Mouse (Mus musculus): ENCODE measurements around the gene Alg1.
"Not testable (repeated sequence)": the region's sequence is repeated elsewhere in the genome, so short reads cannot be mapped to it uniquely, and the experiment has no call there.

Gene Alg1

DNA sequence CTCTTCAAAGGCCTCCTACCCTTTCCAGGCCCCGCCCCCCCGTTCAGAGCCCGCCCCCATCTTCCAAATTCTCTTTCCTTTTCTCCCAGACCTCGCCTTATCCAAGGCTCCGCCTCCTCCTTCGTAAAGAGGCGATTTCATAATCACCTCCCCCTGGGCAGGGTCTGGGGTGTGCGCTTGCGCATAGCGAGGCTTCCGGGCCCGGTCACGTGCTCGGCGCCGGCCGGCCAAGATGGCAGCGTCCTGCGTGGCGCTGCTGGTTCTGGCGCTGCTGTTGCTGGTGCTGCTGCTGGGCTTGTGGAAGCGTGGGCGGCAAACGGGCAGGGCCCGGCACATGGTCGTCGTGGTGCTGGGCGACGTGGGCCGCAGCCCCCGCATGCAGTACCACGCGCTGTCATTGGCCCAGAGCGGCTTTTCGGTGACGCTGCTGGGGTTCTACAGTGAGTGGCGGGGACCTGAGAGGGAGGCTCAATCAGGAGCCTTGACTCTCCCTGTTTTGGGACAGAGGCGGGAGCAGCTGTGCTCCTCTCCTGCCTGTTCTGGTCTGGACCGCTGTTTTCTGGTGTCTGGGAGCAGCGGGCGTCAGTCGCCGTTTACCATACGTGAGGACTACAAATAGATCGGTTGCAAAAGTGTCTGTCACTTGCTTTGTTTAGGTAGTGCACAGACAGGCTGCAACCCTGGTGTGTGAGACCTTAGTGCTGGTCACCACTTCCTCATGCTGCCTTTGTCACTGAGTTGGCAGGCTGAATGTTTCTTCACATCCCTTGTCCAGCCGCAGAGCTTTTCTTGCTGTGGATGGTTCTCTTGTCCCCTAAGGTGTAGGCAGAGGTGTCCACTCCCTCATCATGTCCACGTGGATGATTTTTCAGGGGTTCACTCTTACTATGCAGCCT is at the start of gene Alg1:
TSS of gene Alg1 (plus strand) at position 204 of the 896 bp plus-strand sequence.
- peak; percentile 85 to 89 for DNase-seq (ENCODE audit: low spot score in 2 of 2)

DNA sequence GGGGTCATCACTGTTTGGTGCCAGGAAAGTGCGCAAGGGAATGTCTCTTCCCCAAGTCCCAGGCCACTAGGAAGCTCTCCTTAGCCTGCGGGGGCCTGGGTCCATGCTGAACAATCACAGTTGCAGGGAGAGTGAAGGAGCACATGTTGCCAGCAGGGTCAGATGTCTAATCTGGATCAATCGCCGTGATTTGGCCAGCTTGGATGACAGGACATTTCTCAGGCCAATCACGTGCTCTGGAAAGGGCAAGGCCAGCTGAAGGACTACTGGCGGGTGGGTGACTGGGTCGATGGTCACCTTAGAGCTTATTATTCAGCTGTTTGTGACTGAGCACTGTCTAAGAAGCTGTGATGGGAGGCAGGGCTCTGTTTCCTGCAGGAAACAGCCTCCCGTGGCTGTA is 49.3 kb upstream of the Alg1 start:
- DNase-seq (ENCODE audit: low spot score in 2 of 2), result no peak

DNA sequence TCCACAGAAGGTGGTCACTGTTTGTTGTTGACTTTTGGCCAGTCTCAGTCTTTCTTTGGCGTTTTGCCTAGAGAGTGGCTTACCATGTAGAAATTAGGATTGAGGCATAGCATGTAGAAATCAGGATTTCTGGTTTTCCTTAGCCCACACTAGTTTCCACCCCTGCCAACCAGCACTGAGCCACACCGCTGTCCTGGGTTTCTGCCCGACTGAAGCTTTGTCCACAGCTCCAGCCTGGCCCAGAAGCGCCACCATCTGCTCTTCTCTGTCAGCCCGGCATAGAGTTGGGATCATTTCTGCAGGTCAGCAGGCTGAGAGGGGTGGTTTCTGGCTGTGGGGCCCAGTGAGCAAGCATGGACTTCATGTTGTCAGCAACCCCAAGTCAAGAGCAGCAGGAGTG is 48.5 kb upstream of the Alg1 start:
- no peak for DNase-seq (ENCODE audit: low spot score in 2 of 2)

DNA sequence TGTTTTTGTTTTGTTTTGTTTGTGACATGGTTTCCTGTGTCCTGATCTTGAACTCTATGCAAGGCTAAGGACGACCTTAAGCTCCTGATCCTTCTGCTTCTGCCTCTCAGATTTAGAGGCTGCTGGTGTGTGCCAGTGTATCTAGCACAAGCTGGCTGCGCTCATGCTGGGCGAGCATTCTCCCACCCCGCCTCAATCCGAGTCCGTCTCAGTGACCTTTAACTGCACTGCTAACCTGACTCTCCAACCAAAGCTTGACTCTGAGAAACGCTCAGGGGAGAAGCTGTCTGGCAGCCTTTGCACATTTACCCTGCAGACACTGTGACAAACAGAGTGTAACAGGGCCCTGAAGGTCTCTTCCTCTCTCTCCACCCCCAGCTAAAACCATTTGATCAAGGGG is 47.7 kb upstream of the Alg1 start:
- no peak for DNase-seq (ENCODE audit: low spot score in 2 of 2)

DNA sequence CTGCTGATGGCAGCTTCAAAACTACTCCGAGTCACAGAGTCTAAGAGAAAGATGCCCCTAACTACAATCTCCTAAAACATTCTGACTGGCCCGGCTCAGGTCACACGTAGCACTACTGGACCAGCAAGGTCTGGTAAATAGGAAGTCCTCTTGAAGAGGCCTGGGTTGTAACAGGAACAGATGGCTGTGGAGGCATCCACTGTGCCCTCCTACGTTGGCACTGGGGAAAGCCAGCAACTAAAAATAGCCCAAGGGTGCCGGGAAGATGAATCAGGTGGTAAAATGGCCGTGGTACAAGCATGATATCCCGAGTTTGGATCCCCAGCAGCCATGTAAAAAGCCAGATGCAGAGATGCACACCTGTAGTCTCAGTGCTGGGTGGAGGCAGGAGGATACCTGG is 47.2 kb upstream of the Alg1 start:
- DNase-seq (ENCODE audit: low spot score in 2 of 2), result peak in 1 of 2 experiments; percentile 12

DNA sequence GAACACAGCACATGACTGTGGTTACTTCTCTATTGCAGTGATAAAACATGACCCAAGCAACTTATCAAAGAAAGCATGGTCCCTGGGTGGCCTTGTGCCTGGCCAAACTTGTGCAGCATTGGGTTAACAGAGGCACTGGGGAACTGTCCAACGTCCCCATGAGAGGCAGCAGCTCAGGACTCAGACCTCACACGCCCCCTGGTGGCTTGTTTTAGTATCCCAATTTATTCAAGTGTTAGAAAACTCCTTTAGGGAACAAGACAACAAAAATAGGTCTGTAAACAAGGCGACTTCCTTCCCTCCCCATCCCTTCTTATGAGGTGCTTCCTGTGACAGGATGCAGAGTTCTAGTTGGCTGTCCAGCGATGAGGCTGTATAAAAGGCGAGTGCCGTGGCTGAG is 38.3 kb upstream of the Alg1 start:
- peak in 1 of 2 experiments; percentile 23 for DNase-seq (ENCODE audit: low spot score in 2 of 2)

DNA sequence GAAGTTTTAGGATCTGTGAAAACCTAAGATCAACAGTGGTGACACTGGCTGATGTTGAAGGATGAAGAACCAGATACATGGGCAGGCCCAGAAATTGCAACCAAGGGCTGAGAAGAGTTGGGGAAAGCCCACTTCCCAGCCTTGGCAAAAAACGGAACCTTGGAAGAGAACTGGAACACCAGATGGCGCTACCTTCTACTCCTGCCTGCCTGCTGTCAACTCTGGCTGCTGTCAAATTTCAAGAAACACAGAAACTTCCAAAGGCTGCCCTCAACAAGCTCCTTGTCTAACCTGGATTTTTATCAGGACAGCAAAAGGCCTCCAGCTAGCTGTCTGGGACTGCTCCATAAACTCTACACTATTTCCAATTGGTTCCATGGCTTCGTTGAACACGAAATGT is 30.7 kb upstream of the Alg1 start:
- DNase-seq (ENCODE audit: low spot score in 2 of 2), result peak in 1 of 2 experiments; percentile 39

DNA sequence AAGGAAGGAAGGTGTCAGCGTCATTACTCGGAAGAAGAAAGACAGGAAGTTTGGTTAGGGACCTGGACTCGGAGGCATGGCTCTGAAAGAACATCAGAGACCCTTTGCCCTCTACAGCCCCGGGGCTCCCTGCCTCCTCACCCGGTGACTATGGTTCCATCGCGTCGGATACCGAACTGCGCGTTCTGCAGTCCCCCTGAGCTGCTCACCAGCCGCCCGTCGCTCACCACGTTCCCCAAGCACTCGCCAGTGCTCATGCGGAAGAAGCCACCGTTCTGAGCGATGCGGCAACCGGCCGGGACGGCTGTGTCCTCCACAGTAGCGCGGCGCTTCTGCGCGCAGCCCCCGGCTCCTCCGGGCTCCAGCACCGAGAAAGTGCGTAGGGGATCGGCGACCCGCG is 30.2 kb upstream of the Alg1 start:
- no peak for DNase-seq (ENCODE audit: low spot score in 2 of 2)

DNA sequence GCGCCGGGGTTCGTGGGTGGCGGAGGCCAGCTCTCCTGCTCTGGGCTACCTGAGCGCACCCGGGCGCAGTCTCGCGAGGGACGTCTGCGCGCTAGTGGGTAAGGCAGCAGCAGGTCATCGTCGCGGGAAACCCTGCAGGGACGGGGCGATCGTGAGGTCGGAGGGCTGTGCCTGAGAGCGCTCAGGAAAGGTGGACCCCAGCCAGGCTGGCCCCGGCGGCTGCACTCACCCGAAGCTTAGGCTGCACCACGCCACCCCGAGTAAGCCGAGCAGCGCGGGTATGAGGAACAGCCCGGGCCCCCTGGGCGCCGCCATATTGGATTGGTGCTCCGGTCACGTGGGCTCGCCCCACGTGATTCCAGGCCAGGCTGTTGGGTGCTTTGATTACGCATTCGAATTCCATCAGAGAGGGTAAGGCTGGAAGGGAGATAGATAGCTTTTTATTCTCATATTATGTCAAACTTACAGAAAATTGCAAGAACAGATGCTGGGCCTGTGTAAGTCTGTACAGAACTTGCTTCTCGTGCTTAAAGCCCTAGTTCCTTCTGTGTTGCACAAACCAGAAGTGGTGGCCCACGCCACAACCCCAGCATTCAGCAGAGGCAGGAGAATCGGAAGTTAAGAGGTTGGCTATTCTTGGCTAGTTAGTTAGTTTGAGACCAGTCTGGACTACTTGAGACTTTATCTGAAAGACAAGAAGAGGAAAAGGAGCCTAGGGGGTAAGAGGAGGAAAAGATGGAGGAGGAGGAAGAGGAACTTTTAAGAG is 29.6 kb upstream of the Alg1 start, which contains the start of gene Nagpa:
TSS of gene Nagpa (minus strand) at position 345 of the 766 bp plus-strand sequence.
- DNase-seq (ENCODE audit: low spot score in 2 of 2), result peak; percentile 65 to 75

DNA sequence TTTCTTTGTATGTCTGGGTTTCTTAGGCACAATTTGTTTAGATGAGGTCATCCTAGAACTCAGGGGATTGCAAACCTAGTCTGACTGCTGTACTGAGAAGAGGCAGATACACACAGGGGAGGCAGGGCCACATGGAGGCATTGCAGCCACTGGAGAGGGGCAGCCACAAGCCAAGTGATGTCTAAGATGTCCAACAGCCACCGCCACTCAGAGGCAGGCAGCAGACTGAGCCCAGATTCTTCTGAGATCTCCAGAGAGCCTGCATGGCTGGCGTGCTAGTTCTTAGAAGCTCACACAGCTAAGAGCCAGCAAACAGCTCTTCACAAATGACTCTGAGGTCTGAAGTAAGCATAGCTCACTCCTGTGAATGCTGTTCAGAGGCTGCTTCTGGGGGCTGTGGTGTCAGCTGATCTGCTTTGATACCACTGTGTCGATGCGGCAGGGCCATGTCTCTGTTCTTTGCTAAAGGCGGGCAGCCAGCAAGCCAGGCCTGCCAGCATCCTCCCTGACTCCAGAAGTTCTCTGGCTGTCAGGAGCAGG is 27.9 kb upstream of the Alg1 start:
- DNase-seq (ENCODE audit: low spot score in 2 of 2), result no peak

DNA sequence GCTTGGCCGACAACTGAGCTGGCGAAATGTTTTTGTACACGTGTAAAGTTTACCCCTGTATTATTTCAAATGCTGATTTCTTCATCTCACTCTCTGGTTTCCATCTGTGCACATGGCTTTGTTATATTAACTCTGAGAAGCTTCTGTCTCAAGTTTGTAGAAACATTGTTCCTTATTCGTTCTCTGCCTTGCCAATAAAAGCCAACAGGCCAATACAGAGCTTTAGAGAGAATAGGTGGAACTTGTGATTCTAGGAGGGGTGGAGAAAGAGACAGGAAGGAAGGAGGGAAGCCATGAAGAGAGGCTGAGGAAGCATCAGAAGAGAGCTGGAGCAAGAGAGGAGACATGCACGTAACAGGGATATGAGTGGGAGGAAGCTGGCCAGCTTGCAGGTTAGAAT is 27.4 kb upstream of the Alg1 start:
- DNase-seq (ENCODE audit: low spot score in 2 of 2), result no peak

DNA sequence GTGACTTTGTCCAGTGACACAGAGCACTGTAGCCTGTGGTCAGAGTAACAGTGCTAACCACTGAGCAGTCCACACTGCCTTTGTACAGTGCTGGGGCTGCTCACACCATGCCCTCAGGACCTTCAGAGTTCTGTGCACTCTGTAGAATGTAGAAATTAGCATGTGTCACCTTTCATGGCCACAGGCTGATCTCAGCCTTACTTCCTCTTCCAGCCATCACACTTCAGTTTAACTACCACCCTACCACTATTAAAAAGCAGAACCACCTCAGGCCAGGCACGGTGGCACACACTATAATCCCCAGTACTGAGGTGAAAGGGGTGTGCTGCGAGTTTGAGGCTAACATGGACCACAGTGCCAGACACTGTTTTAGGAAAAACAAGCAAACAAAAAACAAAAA is 23.1 kb upstream of the Alg1 start:
- DNase-seq (ENCODE audit: low spot score in 2 of 2), result no peak

DNA sequence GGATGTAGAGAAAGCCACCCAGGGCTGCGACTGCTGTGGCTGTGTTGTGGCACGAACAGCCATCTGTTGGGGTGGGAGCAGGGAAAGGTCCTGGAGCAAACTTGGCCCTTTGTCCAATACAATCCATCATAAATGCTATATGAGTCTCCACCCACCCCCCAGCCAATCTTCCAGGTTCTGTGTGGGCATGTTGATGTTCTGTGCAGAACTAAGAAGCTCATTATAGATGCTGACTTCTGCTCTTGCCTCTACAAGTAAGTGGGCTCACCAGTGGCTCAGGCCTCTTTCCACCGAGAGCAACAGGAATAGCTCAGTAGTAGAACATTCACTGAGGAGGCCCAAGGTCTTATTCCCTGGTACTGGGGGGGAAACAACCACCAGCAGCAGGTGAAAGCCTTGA is 21.3 kb upstream of the Alg1 start:
- no peak for DNase-seq (ENCODE audit: low spot score in 2 of 2)

DNA sequence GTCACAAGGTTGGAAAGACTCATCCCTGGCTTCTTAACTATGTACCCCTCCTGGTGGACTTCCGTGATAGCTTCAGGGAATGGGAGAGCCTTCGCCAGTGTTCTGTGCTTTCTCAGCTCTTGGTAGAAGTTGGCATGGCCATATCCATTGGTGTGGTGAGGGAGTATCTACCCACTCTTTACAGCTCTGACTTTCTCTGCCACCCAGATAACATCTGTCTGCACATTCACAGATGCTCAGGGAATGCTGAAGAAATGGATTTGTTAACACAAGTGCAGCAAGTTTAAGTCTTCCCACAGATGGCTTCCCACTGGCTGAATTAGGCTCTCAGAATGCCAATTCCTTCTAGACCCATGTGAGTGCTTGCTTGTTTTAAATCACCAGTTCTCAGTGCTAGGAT is 19.3 kb upstream of the Alg1 start:
- no peak for DNase-seq (ENCODE audit: low spot score in 2 of 2)

DNA sequence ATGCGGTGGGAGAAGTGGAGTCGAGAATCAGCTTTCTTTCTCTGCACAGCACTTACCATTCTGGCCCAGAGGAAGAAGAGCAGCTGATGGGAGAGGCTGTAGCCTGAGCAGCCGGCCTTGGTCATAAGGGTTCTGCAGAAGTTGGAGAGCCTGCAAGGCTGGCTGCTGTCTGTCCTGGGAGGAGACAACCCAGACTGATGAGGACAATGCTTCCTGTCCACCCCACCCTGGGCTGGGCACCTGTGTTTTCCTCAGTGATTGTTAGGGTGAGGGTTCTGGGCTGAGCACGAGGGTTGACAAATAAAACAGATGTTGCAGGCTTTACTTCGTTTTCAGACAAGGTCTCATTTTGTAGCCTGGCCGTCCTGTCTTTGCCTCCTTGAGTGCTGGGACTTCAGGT is 16.7 kb upstream of the Alg1 start:
- no peak for DNase-seq (ENCODE audit: low spot score in 2 of 2)

DNA sequence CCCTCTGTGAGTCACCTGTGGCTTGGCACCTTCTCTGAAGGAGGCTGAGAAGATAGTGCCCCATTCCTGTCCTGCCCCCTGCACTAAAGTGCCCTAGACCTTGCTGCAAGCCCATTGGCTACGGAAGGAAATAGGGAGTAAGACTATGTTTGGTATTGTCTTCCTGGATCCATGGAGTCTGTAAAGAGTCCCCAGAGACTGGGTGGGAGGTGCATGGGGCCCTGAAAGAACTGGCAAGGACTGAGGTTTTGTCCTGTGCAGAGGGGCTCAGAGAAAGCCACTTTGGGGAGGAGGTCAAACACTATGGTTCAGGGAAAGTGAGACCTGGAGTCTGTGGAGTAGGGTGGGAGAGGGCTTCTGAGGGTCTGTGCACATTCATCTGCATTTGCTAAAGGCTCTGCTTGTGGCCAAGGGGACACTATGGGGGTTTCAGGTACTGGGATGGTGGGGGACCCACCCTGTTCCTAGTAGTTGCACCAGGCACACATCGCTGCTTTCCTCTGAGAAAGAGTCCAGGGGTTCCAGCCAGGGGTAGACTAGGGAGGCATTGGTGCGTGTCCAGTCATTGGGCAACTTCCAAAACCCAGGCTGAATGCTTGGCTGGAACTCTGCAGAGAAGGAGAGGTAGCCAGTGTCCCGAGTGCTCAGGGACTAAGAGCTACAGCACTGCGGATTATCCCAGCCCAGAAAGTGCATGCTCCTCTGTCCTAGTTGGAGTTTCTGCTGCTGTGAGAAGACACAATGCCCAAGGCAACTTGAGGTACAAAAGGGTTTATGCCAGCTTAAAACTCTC is 15.9 kb upstream of the Alg1 start:
- DNase-seq (ENCODE audit: low spot score in 2 of 2), result no peak

DNA sequence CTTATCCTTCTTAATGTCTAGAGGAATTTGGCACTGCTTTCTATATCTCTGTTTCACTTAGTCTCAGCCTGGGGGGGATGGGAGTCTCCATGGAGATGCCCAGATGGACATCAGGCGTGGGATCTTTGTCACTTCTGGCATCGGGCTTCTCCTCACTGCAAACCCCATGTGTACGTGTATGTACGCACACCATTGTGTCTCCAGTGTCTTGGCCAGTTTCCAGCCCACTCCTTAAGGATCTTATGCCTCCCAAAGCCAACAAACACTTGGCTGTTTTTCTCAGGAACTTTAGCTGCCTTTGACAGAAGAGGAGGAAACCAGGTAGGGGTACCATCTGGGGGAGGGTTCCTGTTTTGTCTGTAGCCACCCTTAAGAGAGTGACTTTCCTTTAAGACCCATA is 12.0 kb upstream of the Alg1 start:
- DNase-seq (ENCODE audit: low spot score in 2 of 2), result no peak

DNA sequence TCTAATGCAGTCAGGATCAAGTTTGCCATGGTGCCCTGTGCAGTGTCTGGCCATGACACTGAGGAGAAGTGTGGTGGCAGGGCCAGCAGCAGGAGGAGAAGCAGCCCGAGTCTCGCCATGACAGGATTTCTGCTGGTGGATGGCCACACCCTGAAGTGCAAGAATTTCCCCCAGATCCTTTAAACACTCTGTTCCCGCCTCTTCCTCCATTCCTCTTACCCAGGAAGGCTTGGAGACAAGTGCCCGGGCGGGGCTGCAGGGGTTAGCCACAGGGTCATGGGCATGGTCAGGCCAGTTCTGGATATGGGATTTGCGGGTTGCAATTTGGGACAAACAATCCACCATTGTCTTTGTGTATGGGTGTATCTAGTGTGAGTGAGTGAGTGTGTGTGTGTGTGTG is 11.3 kb upstream of the Alg1 start, which contains the start of gene AU021092:
TSS of gene AU021092 (minus strand) at position 160 of the 400 bp plus-strand sequence.
- DNase-seq (ENCODE audit: low spot score in 2 of 2), result no peak

DNA sequence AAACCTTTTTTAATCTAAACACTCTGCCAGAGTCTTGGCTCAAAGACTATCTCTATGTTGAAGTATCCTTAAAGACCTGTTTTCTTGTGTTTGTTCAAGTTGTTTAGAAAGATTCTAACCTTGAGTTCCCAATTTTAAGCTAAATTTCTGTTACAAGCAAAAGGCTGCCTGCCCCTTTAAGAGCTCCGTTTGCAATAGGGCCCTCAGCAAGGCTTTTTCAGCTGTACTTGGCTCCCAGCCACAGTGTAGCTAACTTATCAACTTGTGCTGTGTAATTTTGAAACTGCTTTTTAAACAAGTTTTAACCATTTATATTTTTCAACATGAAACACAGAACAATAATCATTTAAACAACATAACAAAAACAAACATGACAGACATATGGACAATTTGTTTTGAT is 6.9 kb upstream of the Alg1 start:
- not testable (repeated sequence) for DNase-seq (ENCODE audit: low spot score in 2 of 2)

DNA sequence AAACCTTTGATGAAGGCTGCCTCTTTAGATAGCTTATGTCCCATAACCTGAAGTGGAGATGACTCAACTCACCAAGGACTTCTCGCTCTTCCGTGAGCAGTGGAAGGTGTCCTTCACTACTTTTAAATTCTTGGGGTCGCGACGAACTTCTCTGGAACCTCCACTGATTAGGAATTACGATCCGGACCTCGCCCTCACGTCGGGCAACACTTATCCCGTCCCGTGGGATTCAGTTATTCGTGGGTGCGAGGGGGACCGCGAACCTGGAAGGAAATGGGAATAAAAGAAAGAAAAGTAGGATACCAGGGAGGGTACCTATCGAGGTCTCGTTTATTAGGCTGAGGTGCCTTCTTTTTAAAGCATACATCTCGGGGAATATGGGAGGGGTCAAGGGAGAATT is 5.9 kb upstream of the Alg1 start:
- not testable (repeated sequence) for DNase-seq (ENCODE audit: low spot score in 2 of 2)

DNA sequence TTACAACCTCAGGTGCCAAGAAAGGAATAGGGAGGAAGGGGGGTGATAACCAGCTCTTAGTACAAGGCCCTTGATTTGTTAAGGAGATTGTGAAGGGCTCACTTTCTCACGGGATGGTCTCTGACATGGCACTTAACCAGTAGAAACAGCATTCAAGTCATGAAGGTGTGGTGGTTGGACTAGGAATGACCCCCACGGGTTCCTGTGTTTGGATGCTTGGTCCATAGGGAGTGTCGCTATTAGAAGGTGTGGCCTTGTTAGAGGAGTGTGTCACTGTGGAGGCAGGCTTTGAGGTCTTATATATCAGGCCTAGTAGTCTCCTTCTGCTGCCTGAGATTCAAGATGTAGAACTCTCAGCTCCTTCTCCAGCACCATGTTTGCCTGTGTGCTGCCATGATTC is 5.3 kb upstream of the Alg1 start:
- not testable (repeated sequence) for DNase-seq (ENCODE audit: low spot score in 2 of 2)

DNA sequence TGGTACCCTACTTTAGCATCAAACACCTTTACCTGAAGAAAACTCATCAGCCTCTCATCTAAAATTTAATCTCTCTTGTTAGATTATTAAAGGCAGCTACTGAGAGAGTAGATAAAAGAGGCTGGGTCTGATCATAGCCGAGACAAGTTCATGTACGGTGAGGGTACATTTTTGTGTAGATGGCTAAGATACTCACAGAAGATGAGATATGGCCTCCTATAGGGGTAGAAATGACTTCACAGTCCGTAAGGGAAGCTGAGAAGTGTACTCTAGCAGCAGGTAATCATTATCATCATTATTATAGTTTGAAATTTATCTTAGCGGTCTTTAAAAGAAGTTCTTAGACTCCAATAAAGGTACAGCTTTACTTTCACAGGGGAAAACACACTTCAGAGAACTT is 439 bp upstream of the Alg1 start:
- no peak for DNase-seq (ENCODE audit: low spot score in 2 of 2)
